Mouse (Mus musculus): ENCODE measurements around the gene Cnot8. TPM values are rescaled to one million over a fixed set of nuclear protein-coding genes. Genes with fewer than 3 reads are reported as not detected.
A peak's percentile ranks its signal among the peaks of the same experiment; 100 is the strongest.
"Not testable (repeated sequence)": the region's sequence is repeated elsewhere in the genome, so short reads cannot be mapped to it uniquely, and the experiment has no call there.

Cnot8 gene
- 96.1 and 111 TPM in 2 replicates for polyA plus RNA-seq (2014; fragmentation: Nextera tagmentation; extraction: Ambion mirVana)

DNA sequence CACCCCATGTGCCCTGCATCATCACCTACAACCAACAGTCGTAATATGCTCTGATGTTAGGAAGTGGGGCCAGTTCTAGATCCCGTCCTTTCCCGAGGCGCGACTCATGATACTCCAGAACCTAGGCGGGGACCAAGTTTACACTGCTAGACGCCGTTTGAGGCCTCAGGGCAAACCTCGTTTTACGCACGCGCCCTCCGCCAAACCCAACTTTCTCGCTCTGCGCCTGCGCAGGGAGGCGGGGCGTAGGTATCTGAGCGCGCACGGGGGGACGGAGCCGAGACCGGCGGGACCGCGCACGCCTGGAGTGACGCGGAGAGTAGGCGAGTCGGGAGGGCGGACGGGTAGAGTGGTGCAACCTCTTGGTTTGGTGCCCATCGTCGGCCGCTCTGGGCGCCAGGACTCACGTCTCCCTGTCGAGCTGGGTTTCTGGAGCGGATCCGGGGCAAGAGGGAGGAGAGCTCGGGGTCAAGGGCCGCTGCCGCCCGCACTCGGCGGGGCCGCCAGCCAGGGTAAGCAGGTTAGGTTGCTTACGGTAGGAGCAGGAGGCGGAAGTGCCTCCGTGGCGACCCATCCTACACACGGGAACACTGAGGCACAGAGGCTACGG lies at the start of gene Cnot8:
Gene Cnot8, plus strand, starts transcription at position 457 of the 610 bp plus-strand sequence.
- Histone ChIP-seq H3K9ac (peak within 1 kb of the TSS; percentile 79), H3K4me3 (replicated peaks; ENCODE audit: low read length) (peak within 1 kb of the TSS; percentile 72), H3K27me3 (ENCODE audit: control insufficient read depth, insufficient read depth, low read length) (peaks cover 2% of the 10 kb centered on the region; the same call in 1 of the 2 replicates), H3K27ac (peak within 1 kb of the TSS; percentile 83), H3K4me1 (replicated peaks; ENCODE audit: control insufficient read depth, insufficient read depth, low read length) (peaks cover 22% of the 10 kb centered on the region), H3K36me3 (replicated peaks; ENCODE audit: control insufficient read depth, insufficient read depth) (no peaks in the 10 kb centered on the region), H3K4me2 (replicated peaks) (peak within 1 kb of the TSS; percentile 73), H3K9me3 (ENCODE audit: control insufficient read depth, low read length) (no peaks in the 10 kb centered on the region)
- DNase-seq (ENCODE audit: low spot score) = peak; percentile 100
- ATAC-seq (ENCODE audit: low FRiP score) = peak; percentile 97
- WGBS = under 1% methylated on average over 54 of the region's 55 CpGs

DNA sequence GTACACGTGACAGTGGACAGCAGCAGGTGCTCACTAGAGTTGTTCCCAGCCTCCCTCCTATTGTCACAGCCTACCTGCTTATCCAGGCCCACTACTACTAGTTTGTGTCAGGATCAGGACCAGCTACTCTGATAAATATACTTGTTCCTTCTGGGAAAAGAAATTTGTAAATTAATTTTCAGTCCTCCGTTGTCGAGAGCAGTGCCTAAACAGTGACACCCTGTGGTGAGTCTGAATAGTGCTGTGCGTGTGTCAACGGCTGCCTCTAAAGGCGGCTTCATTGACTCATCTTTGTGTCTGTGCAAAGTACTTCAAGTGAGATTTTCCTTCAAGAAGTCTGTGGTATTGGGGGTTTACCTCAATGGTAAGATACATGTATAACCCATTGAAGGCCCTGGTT lies 46.5 kb upstream of the Cnot8 start:
- peaks cover 80% of the 10 kb centered on the region for H3K36me3 ChIP-seq (replicated peaks; ENCODE audit: control insufficient read depth, insufficient read depth)
- DNase-seq (ENCODE audit: low spot score) = peak; percentile 73

DNA sequence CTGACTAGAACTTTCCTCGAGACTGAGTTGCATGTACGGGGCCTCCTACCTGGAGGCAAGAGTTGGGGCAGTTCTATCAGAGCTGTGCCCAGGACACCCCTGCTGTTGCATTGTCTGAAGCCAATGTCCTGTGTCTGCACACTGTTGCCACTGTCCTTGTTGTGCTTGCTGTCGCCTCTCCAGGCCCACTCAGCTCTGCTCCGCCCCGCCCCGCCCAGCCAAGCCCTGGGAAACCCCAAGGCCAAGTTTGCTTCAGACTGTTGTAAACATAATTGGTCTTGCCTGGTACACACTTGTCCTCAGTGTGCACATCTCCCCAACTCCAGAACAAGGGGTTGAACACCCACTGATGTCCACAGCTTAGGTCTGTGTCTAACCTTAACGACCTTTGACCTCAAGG lies 44.2 kb upstream of the Cnot8 start:
- not testable (repeated sequence) for H3K27me3 ChIP-seq (ENCODE audit: control insufficient read depth, insufficient read depth, low read length); H3K4me2 ChIP-seq (replicated peaks); H3K9ac ChIP-seq; H3K27ac ChIP-seq; H3K4me1 ChIP-seq (replicated peaks; ENCODE audit: control insufficient read depth, insufficient read depth, low read length); H3K4me3 ChIP-seq (replicated peaks; ENCODE audit: low read length); DNase-seq (ENCODE audit: low spot score); H3K9me3 ChIP-seq (ENCODE audit: control insufficient read depth, low read length); ATAC-seq (ENCODE audit: low FRiP score)
- peaks cover 57% of the 10 kb centered on the region for H3K36me3 ChIP-seq (replicated peaks; ENCODE audit: control insufficient read depth, insufficient read depth)
- WGBS = 94% methylated on average over 7 of the region's 7 CpGs

More for the DNA sequence above, 46.5 kb upstream of the Cnot8 start:
- WGBS = 45% methylated on average over 6 of the region's 6 CpGs
- Histone ChIP-seq H3K9ac (no peak overlapping the region), H3K27ac (no peak overlapping the region), H3K9me3 (ENCODE audit: control insufficient read depth, low read length) (no peaks in the 10 kb centered on the region), H3K4me2 (replicated peaks) (no peak overlapping the region), H3K4me3 (replicated peaks; ENCODE audit: low read length) (no peak overlapping the region), H3K27me3 (ENCODE audit: control insufficient read depth, insufficient read depth, low read length) (no peaks in the 10 kb centered on the region), H3K4me1 (replicated peaks; ENCODE audit: control insufficient read depth, insufficient read depth, low read length) (no peaks in the 10 kb centered on the region)
- no peak for ATAC-seq (ENCODE audit: low FRiP score)

DNA sequence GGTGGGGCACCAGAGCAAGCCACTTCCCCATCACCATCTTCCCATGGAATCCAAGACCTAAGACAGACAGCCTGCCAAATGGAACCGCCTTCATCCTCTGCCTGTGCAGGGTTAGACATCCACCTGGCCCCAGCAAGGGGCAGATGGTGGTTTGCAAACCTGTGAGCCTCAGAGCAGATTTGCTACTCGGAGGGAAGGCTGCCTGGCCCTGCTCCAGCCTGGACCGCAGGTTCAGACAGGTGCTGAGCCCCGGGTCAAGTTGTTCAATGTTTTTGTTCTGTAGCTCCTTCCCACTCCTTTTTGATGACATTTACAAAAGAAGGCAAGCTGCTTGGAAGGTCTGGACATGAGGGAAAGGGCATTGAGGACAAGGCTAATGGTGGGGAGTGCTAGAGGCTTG lies 42.7 kb upstream of the Cnot8 start:
- H3K27me3 ChIP-seq (ENCODE audit: control insufficient read depth, insufficient read depth, low read length); H3K27ac ChIP-seq; H3K4me2 ChIP-seq (replicated peaks); H3K9ac ChIP-seq; H3K4me1 ChIP-seq (replicated peaks; ENCODE audit: control insufficient read depth, insufficient read depth, low read length); H3K4me3 ChIP-seq (replicated peaks; ENCODE audit: low read length); H3K9me3 ChIP-seq (ENCODE audit: control insufficient read depth, low read length); DNase-seq (ENCODE audit: low spot score); ATAC-seq (ENCODE audit: low FRiP score): not testable (repeated sequence)
- H3K36me3 ChIP-seq (replicated peaks; ENCODE audit: control insufficient read depth, insufficient read depth) = peaks cover 43% of the 10 kb centered on the region
- 90% methylated on average over 3 of the region's 4 CpGs for WGBS

DNA sequence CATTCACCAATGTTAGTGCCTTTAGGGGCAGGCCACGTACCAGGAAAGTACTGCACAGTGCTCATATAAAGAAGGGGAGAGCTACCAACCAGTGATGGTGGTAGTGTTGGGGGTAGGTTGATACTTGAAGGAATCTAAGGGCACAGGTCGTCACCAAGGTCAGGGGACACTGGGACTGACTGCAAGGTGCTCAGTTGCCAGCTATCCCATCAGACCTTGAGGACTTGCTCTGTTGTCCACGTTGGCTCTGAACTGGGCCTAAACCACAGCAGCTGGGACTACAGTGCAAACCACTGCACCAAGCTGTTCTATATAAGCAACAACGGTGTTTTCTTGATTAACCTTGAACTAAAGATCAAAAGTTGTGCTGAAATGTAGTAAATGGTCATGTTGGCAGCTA lies 41.4 kb upstream of the Cnot8 start:
- H3K9me3 ChIP-seq (ENCODE audit: control insufficient read depth, low read length) = no peaks in the 10 kb centered on the region
- no peak for DNase-seq (ENCODE audit: low spot score)
- no peak overlapping the region for H3K4me3 ChIP-seq (replicated peaks; ENCODE audit: low read length)
- H3K27ac ChIP-seq = no peak overlapping the region
- H3K9ac ChIP-seq = no peak overlapping the region
- WGBS = 94% methylated on average over 4 of the region's 4 CpGs
- H3K4me2 ChIP-seq (replicated peaks) = no peak overlapping the region
- no peaks in the 10 kb centered on the region for H3K4me1 ChIP-seq (replicated peaks; ENCODE audit: control insufficient read depth, insufficient read depth, low read length)
- peaks cover 29% of the 10 kb centered on the region for H3K36me3 ChIP-seq (replicated peaks; ENCODE audit: control insufficient read depth, insufficient read depth)
- no peak for ATAC-seq (ENCODE audit: low FRiP score)
- no peaks in the 10 kb centered on the region for H3K27me3 ChIP-seq (ENCODE audit: control insufficient read depth, insufficient read depth, low read length)

DNA sequence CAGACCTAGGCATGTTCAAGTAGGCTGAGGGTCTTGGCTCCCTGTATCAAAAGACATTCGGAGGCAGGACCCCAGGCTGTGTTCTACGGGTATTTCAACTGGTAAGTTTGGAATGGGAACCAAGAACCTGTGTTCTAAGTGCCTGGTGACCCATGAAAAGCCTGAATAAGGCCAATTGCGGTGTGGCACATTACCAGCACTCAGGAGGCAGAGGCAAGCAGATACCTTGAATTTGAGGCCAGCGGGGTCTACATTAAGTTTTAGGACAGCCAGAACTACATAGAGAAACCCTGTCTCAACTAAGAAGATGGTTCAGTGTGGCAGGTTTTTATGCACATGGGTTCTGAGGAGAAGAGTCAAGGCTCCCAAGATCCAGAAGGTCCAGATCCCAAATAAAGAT lies 38.9 kb upstream of the Cnot8 start:
- Histone ChIP-seq H3K9me3 (ENCODE audit: control insufficient read depth, low read length) (no peaks in the 10 kb centered on the region), H3K36me3 (replicated peaks; ENCODE audit: control insufficient read depth, insufficient read depth) (peaks cover 7% of the 10 kb centered on the region), H3K4me3 (replicated peaks; ENCODE audit: low read length) (no peak overlapping the region), H3K4me2 (replicated peaks) (no peak overlapping the region), H3K27me3 (ENCODE audit: control insufficient read depth, insufficient read depth, low read length) (no peaks in the 10 kb centered on the region), H3K4me1 (replicated peaks; ENCODE audit: control insufficient read depth, insufficient read depth, low read length) (no peaks in the 10 kb centered on the region), H3K9ac (no peak overlapping the region), H3K27ac (no peak overlapping the region)
- DNase-seq (ENCODE audit: low spot score) = no peak
- no peak for ATAC-seq (ENCODE audit: low FRiP score)
- WGBS = 89% methylated on average over 4 of the region's 4 CpGs

DNA sequence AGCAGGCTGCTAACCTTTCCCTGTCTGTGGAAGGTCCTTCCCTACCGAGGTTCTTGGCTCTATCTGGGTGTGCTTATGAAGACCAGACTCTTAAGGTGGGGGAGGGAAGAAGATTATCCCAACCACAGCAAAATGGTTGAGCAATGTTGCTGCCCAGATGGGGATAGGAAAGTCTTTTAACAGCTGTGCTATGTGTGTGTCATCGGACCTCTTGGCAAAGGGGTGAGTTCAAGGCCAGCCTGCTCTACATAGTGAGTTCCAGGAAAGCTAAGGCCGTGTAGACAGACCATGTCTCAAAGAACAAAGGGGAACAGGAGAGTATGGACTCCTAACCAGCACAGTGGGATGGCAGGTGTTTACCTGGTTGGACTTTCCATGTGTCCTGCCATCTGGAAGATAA lies 31.0 kb upstream of the Cnot8 start:
- DNase-seq (ENCODE audit: low spot score) = no peak
- Histone ChIP-seq H3K9ac (no peak overlapping the region), H3K4me1 (replicated peaks; ENCODE audit: control insufficient read depth, insufficient read depth, low read length) (no peaks in the 10 kb centered on the region), H3K36me3 (replicated peaks; ENCODE audit: control insufficient read depth, insufficient read depth) (no peaks in the 10 kb centered on the region), H3K4me2 (replicated peaks) (no peak overlapping the region), H3K9me3 (ENCODE audit: control insufficient read depth, low read length) (no peaks in the 10 kb centered on the region), H3K4me3 (replicated peaks; ENCODE audit: low read length) (no peak overlapping the region), H3K27me3 (ENCODE audit: control insufficient read depth, insufficient read depth, low read length) (no peaks in the 10 kb centered on the region), H3K27ac (no peak overlapping the region)
- WGBS = 84% methylated on average over 3 of the region's 3 CpGs
- ATAC-seq (ENCODE audit: low FRiP score) = no peak

DNA sequence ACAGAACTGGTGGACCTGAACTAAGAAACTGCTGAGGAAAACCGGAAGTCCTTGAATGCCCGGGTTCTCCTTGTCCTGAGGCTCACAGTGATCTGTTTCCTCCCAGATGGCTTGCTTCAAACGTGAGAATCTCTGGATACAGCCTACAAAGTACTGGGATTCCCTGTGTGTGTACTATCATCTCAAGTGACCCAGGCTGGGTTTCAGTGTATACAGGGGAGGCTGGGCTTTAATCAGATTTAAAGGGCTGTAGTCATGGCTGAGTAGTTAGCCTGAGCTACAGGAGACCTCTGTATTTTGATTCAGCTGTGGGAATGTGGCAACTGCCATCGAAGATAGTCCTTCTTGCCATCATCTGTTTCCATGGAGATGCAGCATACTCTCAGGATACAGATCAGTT lies 26.7 kb upstream of the Cnot8 start:
- no peaks in the 10 kb centered on the region for H3K4me1 ChIP-seq (replicated peaks; ENCODE audit: control insufficient read depth, insufficient read depth, low read length)
- no peak overlapping the region for H3K27ac ChIP-seq
- H3K4me3 ChIP-seq (replicated peaks; ENCODE audit: low read length) = no peak overlapping the region
- 83% methylated on average over 4 of the region's 4 CpGs for WGBS
- H3K9me3 ChIP-seq (ENCODE audit: control insufficient read depth, low read length) = no peaks in the 10 kb centered on the region
- no peak overlapping the region for H3K4me2 ChIP-seq (replicated peaks)
- no peaks in the 10 kb centered on the region for H3K27me3 ChIP-seq (ENCODE audit: control insufficient read depth, insufficient read depth, low read length)
- DNase-seq (ENCODE audit: low spot score) (no peak), ATAC-seq (ENCODE audit: low FRiP score) (no peak)
- no peak overlapping the region for H3K9ac ChIP-seq
- no peaks in the 10 kb centered on the region for H3K36me3 ChIP-seq (replicated peaks; ENCODE audit: control insufficient read depth, insufficient read depth)

DNA sequence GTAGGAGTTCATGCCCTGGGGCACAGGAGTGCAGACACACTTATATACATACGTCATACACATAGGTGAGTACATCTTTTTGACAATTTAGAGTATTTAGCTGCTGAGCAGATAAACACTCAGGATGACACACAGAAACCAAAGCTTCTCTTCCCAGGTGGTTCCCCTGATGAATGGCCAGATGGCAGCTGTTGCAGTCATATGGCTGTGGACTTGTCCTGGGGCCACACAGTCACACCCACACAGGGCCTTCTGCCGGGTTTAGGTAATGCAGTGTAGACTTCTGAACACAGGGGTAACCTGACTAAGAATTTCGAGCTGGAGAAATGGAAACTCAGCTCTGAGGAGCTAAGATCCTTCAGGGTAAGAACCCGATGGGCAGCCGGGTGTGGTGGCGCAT lies 22.2 kb upstream of the Cnot8 start:
- H3K4me3 ChIP-seq (replicated peaks; ENCODE audit: low read length) = no peak overlapping the region
- H3K9me3 ChIP-seq (ENCODE audit: control insufficient read depth, low read length) = no peaks in the 10 kb centered on the region
- H3K27ac ChIP-seq = no peak overlapping the region
- no peak overlapping the region for H3K4me2 ChIP-seq (replicated peaks)
- no peaks in the 10 kb centered on the region for H3K36me3 ChIP-seq (replicated peaks; ENCODE audit: control insufficient read depth, insufficient read depth)
- H3K27me3 ChIP-seq (ENCODE audit: control insufficient read depth, insufficient read depth, low read length) = no peaks in the 10 kb centered on the region
- WGBS = 89% methylated on average over 6 of the region's 6 CpGs
- DNase-seq (ENCODE audit: low spot score) (no peak), ATAC-seq (ENCODE audit: low FRiP score) (no peak)
- H3K9ac ChIP-seq = no peak overlapping the region
- H3K4me1 ChIP-seq (replicated peaks; ENCODE audit: control insufficient read depth, insufficient read depth, low read length) = no peaks in the 10 kb centered on the region

DNA sequence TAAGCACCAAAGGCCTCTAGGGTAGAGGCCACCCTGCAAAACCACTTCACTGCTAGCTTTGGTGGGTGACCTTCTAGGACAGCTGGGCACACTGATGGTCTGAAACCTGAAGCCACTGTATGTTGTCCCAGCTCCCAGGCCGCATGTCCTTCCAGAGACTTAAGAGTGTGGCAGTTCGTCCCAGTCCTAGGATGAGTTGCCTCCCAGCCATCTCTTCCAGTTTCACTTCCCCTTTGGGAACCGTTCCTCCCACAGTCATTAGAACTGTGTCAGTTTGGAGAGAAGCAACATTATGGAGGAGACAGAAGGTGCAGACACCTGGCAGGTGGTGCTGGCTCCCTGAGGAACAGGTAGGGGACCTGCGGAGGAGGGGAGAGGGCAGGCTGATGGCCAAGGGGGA lies 11.4 kb upstream of the Cnot8 start:
- no peak overlapping the region for H3K9ac ChIP-seq
- ATAC-seq (ENCODE audit: low FRiP score) (no peak), DNase-seq (ENCODE audit: low spot score) (no peak)
- H3K36me3 ChIP-seq (replicated peaks; ENCODE audit: control insufficient read depth, insufficient read depth) = no peaks in the 10 kb centered on the region
- H3K4me2 ChIP-seq (replicated peaks) = 0 out of 2 replicates have a peak overlapping the region, but pooled peaks have one; percentile 0
- H3K4me3 ChIP-seq (replicated peaks; ENCODE audit: low read length) = no peak overlapping the region
- 69% methylated on average over 4 of the region's 4 CpGs for WGBS
- H3K4me1 ChIP-seq (replicated peaks; ENCODE audit: control insufficient read depth, insufficient read depth, low read length) = 0 out of 2 replicates have a peak, but pooled peaks cover under 1% of the 10 kb centered on the region
- H3K27ac ChIP-seq = no peak overlapping the region
- no peaks in the 10 kb centered on the region for H3K27me3 ChIP-seq (ENCODE audit: control insufficient read depth, insufficient read depth, low read length)
- no peaks in the 10 kb centered on the region for H3K9me3 ChIP-seq (ENCODE audit: control insufficient read depth, low read length)
